Mouse (Mus musculus) neural tube, embryonic 12.5 days (tissue): Measurements from ENCODE around the gene Lrrc52. TPM values are rescaled to one million over a fixed set of nuclear protein-coding genes. Genes with fewer than 3 reads are reported as not detected.
A peak's percentile ranks its signal among the peaks of the same experiment; 100 is the strongest.

Experiments used
- ATAC-seq: fragments of 200-750 bp; cut with Nextera tagmentation; 2 replicates; pipeline ENCODE4 v1.8.0; 2017; ENCODE audit warnings: low read depth, mild to moderate bottlenecking, moderate TSS enrichment, moderate library complexity; ENCODE audit not compliant: low FRiP score
- H3K27ac ChIP-seq: fragments of 300-500 bp; sonication (generic); 2 replicates; pipeline ENCODE4 v1.5.1; 2016
- H3K27me3 ChIP-seq: fragments of 300-500 bp; sonication (generic); replicated peaks from 2 replicates; pipeline ENCODE4 v1.6.1; 2016; ENCODE audit warnings: mild to moderate bottlenecking
- H3K36me3 ChIP-seq: fragments of 300-500 bp; sonication (generic); 2 replicates; pipeline ENCODE4 v1.6.1; 2016; ENCODE audit warnings: mild to moderate bottlenecking
- H3K4me1 ChIP-seq: fragments of 300-500 bp; sonication (generic); 2 replicates; pipeline ENCODE4 v1.6.1; 2016
- H3K4me2 ChIP-seq: fragments of 300-500 bp; sonication (generic); replicated peaks from 2 replicates; pipeline ENCODE4 v1.6.1; 2016; ENCODE audit warnings: mild to moderate bottlenecking
- H3K4me3 ChIP-seq: fragments of 300-500 bp; sonication (generic); 2 replicates; pipeline ENCODE4 v1.5.1; 2016
- H3K9ac ChIP-seq: fragments of 300-500 bp; sonication (generic); 2 replicates; pipeline ENCODE4 v1.6.1; 2016; ENCODE audit warnings: mild to moderate bottlenecking
- H3K9me3 ChIP-seq: fragments of 300-500 bp; sonication (generic); 2 replicates; pipeline ENCODE4 v1.6.1; 2016; ENCODE audit warnings: mild to moderate bottlenecking
- WGBS: fragments of 180-500 bp; shearing (Covaris S2); methylation state at CpG from one replicate; pipeline ENCODE4 v1.1.7; 2016; 5-methylcytosine and 5-hydroxymethylcytosine counted together
- polyA plus RNA-seq: library from polyadenylated mRNA; unstranded; fragments of >200 nt; fragmentation: Nextera tagmentation; extraction: Ambion mirVana; gene quantifications from 2 replicates; pipeline ENCODE4 v1.2.1, GENCODE M21; 2016

Lrrc52 gene
- not detected in 2 replicates for polyA plus RNA-seq

DNA sequence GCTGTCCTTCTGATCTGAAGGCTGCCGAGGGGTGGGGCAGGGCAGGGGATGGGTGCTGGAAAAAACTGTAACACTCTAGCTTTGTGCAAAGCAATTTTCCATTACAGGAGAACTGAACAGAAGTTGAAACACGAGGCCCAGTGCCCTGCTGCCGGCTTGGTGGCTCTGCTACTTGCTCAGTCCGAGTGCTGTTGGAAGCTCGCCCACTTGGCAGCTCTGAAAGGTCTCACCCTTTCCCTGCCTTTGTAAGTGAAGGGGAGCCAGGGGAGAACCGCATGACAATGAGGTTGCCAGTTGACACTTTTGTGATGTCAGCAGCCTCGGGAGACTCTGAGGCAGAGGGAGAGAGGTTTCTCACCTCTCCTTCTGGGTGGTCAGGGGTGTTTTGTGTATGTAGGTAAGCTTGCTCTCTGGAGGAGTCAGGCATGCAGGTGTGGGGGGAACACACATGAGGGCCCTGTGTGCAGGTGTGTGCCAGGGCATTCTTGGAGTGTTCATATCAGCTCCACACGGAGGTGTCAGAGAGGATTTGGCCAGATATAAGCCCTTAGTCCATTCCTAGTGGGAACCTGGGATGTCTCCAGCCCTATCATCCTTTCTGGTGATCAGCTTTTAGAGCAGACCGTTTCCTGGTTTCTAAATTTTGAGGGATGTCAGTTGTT lies at the start of gene Lrrc52:
Gene Lrrc52, minus strand, starts transcription at position 16 of the 662 bp plus-strand sequence.
- Histone ChIP-seq H3K36me3 (no peaks in the 10 kb centered on the region), H3K9me3 (no peaks in the 10 kb centered on the region), H3K9ac (no peak within 1 kb of the TSS), H3K27me3 (no peaks in the 10 kb centered on the region), H3K4me2 (no peak within 1 kb of the TSS), H3K27ac (no peak within 1 kb of the TSS), H3K4me3 (no peak within 1 kb of the TSS), H3K4me1 (no peaks in the 10 kb centered on the region)
- no peak for ATAC-seq
- WGBS = 37% methylated on average over 9 of the region's 9 CpGs

DNA sequence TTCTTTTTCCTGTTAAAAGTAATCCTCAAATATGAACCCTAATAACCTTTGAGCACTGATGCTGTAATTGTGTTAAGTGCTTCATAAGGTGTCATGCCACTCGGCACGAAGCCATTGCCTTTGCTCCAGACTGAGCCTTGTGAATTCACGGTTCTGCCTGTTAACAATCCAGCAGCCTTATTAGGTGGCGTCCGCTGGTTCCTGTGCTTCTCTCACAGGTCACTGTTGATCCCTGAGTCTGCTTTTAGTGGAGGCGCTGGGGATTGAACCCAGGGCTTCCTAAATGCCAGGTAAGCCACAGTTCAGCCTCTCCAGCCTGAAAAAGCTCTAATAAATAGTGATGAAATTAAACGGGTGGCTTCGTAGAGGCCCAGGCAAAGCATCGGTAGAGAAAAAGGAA lies 45.0 kb upstream of the Lrrc52 start:
- Histone ChIP-seq H3K4me3 (no peak overlapping the region), H3K36me3 (no peaks in the 10 kb centered on the region), H3K9me3 (no peaks in the 10 kb centered on the region), H3K27me3 (no peaks in the 10 kb centered on the region), H3K4me1 (0 out of 2 replicates have a peak, but pooled peaks cover under 1% of the 10 kb centered on the region), H3K4me2 (no peak overlapping the region), H3K9ac (no peak overlapping the region), H3K27ac (no peak overlapping the region)
- WGBS = 87% methylated on average over 9 of the region's 9 CpGs
- ATAC-seq = no peak

DNA sequence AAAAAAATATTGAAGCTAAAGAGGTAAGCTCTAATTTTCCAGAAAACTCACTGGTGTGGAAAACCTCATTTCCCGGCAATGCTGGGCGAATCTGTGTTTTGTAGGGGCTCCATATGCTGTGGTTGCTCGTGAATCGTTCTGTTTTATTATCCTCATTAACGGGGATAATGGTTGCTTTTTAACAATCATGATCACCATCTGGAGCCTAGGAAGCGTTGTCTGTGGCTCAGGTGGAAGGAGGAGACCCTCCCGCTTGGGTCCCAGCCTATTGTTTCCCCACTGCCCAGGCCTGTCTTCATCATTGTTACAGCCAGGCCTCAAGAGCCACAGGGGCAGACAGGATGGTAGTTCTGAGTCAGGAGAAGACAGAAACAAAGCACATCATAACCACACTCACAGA lies 39.5 kb upstream of the Lrrc52 start:
- H3K9me3 ChIP-seq = no peaks in the 10 kb centered on the region
- peak overlapping the region; percentile 59; the same call in 1 of the 2 replicates for H3K27ac ChIP-seq
- H3K36me3 ChIP-seq = no peaks in the 10 kb centered on the region
- 24% methylated on average over 7 of the region's 7 CpGs for WGBS
- no peak overlapping the region for H3K4me2 ChIP-seq
- H3K4me3 ChIP-seq = no peak overlapping the region
- H3K27me3 ChIP-seq = no peaks in the 10 kb centered on the region
- ATAC-seq = peak; percentile 61
- peaks cover 10% of the 10 kb centered on the region; the same call in 1 of the 2 replicates for H3K4me1 ChIP-seq
- no peak overlapping the region for H3K9ac ChIP-seq

DNA sequence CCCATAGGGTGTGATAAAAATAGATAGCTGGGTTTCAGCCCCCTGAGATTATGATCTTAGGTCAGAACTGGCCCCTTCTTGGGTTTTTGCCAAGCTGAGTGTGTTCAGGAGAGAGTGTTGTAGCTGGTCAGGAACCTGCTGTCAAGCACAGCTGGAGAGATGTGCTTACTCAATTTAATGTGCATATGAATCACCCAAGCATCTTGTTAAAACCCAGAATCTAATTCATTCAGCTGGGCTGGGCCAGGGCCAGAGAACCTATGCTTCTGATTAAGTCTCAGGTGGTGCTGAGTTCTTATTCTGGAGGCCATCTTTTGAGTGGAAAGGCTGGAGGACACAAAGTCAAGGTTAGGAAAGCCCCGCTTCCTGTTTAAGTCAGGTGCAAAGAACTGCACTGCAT lies 38.8 kb upstream of the Lrrc52 start:
- H3K4me2 ChIP-seq = no peak overlapping the region
- 74% methylated on average over 1 of the region's 1 CpGs for WGBS
- ATAC-seq = peak; percentile 49
- H3K9me3 ChIP-seq = no peaks in the 10 kb centered on the region
- H3K9ac ChIP-seq = no peak overlapping the region
- no peak overlapping the region for H3K4me3 ChIP-seq
- no peak overlapping the region for H3K27ac ChIP-seq
- peaks cover 10% of the 10 kb centered on the region; the same call in 1 of the 2 replicates for H3K4me1 ChIP-seq
- no peaks in the 10 kb centered on the region for H3K27me3 ChIP-seq
- no peaks in the 10 kb centered on the region for H3K36me3 ChIP-seq

DNA sequence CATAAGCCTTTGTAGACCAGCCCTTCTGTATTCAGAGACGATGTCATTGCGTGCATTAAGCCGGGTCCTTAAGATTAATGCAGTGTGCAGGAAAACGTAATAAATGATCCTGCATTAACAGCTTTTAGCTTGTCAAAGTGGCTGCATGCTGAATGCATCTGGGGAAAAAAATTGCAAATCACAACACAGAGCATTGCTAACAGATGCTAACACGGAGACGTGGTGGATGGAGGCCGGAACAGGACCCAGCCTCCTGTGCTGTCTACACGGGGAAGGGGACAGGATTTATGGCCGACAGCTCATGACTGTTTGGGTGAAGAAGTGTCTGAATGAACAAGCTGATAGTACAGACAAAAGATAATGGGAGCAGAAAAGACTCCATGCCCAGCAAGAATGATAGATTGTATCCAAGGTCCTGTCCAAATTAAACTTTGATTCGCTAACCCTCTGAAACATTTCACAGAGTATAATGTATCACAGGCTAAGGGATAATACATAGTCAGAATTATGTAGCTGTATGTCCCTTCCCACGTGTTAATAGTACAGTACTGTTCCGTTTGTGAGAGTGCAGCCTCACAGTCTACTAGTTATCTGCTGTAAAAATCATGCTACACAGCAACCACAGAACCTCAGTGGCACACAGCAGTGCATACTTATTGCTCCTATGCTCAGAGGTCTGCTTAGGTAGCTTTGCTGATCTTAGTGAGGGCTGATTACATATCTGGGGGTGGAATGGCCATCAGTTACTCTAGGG lies 32.7 kb upstream of the Lrrc52 start:
- Histone ChIP-seq H3K4me3 (no peak overlapping the region), H3K27ac (0 out of 2 replicates have a peak overlapping the region, but pooled peaks have one; percentile 12), H3K9me3 (no peaks in the 10 kb centered on the region), H3K4me1 (peaks cover 16% of the 10 kb centered on the region), H3K36me3 (no peaks in the 10 kb centered on the region), H3K4me2 (no peak overlapping the region; the same call in 1 of the 2 replicates), H3K9ac (no peak overlapping the region), H3K27me3 (no peaks in the 10 kb centered on the region)
- peak; percentile 82 for ATAC-seq
- 43% methylated on average over 12 of the region's 12 CpGs for WGBS

DNA sequence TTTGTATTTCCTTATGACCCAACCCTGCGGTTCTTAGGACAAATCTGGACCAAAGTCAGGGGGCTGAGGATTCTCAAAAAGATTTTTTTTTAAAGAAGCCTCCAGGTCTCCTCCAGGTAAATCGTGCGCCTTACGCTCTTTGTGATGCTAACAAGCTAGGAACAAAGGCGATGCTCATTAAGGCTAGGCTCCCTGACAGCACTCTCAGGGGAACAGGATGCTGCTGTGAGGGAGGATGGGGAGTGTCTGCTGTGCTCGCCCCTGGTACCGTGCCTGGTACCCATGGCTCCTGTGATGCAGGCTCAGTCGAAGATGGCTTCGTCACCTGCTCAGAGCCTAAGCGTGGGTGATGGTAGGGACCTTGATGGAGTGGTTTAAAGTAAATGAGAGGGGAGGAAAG lies 31.4 kb upstream of the Lrrc52 start:
- Histone ChIP-seq H3K4me2 (no peak overlapping the region; the same call in 1 of the 2 replicates), H3K4me3 (no peak overlapping the region), H3K27me3 (no peaks in the 10 kb centered on the region), H3K36me3 (no peaks in the 10 kb centered on the region), H3K9ac (no peak overlapping the region), H3K9me3 (no peaks in the 10 kb centered on the region), H3K27ac (no peak overlapping the region), H3K4me1 (peaks cover 16% of the 10 kb centered on the region)
- WGBS = 23% methylated on average over 10 of the region's 10 CpGs
- ATAC-seq = peak; percentile 45

DNA sequence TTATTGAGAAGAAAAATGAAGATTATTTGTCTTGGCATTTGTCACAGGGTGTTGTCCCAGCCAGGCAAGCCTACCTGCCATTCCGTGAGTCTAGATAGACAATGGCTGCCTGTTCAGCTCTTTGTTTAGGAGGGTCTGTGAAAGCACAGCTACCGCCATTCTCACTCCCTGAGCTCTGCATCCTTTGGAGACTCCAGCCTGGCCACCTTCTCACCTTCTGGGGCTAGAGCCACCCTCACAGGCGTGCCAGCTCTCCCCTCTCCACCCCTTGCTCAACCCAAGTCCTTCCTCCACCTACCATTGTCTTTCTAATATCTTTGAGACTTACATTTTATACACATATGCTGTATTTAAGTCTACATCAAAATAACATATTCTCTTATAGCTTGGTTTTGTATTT lies 31.0 kb upstream of the Lrrc52 start:
- no peaks in the 10 kb centered on the region for H3K36me3 ChIP-seq
- H3K27me3 ChIP-seq = no peaks in the 10 kb centered on the region
- WGBS = 44% methylated on average over 3 of the region's 3 CpGs

DNA sequence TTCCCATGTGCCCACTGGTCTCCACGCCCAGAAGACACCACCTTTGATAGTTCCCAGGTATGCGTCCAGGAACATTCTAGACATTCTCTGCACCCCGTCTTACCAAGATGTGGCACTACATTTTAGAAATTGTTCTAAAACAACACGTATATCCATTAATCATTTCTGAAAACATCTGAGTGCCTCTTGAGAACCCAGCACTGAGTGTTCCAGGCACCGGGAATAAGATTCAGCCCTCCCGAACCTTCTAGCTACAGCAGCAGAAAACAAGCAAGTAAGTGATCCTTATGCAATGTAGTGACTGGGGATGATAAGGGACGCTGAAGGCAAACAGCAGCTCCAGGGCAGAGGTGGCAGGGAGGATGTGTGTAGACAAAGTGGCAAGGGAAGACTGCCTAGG lies 24.9 kb upstream of the Lrrc52 start:
- WGBS = 89% methylated on average over 7 of the region's 7 CpGs
- Histone ChIP-seq H3K4me2 (no peak overlapping the region), H3K9ac (no peak overlapping the region)

More for the DNA sequence above, 31.0 kb upstream of the Lrrc52 start:
- Histone ChIP-seq H3K4me3 (no peak overlapping the region), H3K4me1 (peaks cover 16% of the 10 kb centered on the region), H3K9me3 (no peaks in the 10 kb centered on the region), H3K4me2 (no peak overlapping the region), H3K27ac (no peak overlapping the region), H3K9ac (no peak overlapping the region)
- no peak for ATAC-seq

DNA sequence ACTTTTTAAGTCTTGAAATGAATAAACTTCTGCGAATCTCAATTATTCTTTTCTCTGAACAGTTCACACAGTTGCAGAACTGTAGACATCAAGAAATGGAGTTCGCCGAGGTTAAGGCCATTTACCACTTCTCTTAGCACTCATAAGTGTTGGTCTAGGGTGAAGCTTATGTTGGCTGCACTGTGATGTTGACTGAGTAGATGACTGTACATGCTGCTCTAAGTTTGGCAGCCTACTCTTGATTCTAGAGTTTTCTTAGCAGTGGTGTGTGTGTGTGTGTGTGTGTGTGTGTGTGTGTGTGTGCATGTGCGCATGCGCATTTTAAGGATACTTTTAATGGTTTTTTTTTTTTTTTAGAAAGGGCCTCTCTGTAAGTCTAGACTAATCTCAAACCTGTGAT lies 21.4 kb upstream of the Lrrc52 start:
- no peaks in the 10 kb centered on the region for H3K27me3 ChIP-seq
- no peaks in the 10 kb centered on the region for H3K36me3 ChIP-seq
- H3K4me1 ChIP-seq = no peaks in the 10 kb centered on the region
- ATAC-seq = no peak
- H3K9me3 ChIP-seq = no peaks in the 10 kb centered on the region
- no peak overlapping the region for H3K9ac ChIP-seq
- H3K27ac ChIP-seq = no peak overlapping the region
- no peak overlapping the region for H3K4me2 ChIP-seq
- WGBS = 90% methylated on average over 5 of the region's 5 CpGs
- no peak overlapping the region for H3K4me3 ChIP-seq

More for the DNA sequence above, 24.9 kb upstream of the Lrrc52 start:
- H3K27me3 ChIP-seq = no peaks in the 10 kb centered on the region
- no peaks in the 10 kb centered on the region for H3K36me3 ChIP-seq
- no peak overlapping the region for H3K4me3 ChIP-seq
- no peaks in the 10 kb centered on the region for H3K4me1 ChIP-seq
- no peak overlapping the region for H3K27ac ChIP-seq
- no peak for ATAC-seq
- no peaks in the 10 kb centered on the region for H3K9me3 ChIP-seq

DNA sequence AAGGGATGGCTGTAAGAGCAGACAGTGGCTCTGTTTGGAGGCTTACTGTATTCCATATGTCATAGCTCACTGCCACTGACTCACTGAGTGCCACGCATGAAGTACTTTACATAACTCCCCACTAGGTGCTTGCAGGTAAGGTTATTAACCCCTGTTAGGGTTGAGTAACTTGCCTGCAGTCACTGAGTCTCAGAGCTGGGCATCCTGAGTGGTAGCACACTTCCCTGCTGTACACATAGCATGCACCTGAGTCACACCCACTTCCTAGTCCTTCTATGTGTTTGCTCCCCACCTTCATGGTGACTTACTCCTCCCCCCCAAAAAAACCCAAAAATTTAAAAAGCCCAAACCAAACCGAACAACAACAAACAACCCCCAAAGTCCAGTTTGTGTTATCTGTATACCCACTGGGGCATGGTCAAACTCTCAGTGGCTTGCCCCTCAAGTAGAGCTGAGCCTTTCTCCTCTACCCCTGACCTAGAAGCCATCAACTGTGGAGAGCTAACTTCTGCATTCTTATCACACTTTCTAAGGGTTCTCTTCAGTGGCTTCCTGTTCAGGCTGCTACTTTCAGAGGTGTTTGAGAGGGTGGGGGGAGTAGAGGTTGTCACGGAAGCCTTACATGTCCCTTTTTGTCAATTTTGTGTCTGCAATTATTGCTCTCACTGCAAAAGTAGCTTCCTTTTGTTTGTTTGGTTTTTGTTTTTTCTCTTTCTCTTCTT lies 20.5 kb upstream of the Lrrc52 start:
- no peak for ATAC-seq

DNA sequence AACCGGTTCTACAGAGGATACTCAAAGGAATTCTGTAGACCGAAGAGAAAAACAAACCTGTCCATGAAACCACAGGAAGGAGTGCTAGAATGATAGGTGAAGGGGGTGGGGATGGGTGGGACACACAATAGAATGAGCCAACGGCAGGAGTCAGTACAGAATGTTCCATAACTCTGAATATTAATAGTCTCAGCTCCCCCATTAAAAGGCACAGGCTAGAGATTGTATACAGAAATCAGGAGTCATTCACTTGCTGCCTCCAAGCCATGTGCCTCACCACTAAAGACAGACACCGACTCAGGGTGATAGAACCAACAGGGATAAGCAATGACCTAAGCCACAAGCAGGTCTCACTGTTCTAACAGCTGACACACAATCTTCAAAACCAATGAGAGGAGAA lies 16.3 kb upstream of the Lrrc52 start:
- H3K4me3 ChIP-seq = no peak overlapping the region
- no peak overlapping the region for H3K9ac ChIP-seq
- H3K27ac ChIP-seq = no peak overlapping the region
- no peaks in the 10 kb centered on the region for H3K9me3 ChIP-seq
- H3K36me3 ChIP-seq = no peaks in the 10 kb centered on the region
- H3K4me1 ChIP-seq = no peaks in the 10 kb centered on the region
- no peak for ATAC-seq
- H3K27me3 ChIP-seq = no peaks in the 10 kb centered on the region
- no peak overlapping the region for H3K4me2 ChIP-seq
- 88% methylated on average over 4 of the region's 4 CpGs for WGBS

More for the DNA sequence above, 20.5 kb upstream of the Lrrc52 start:
- Histone ChIP-seq H3K9ac (no peak overlapping the region), H3K36me3 (no peaks in the 10 kb centered on the region), H3K4me2 (no peak overlapping the region), H3K4me1 (no peaks in the 10 kb centered on the region), H3K27me3 (no peaks in the 10 kb centered on the region), H3K4me3 (no peak overlapping the region), H3K9me3 (no peaks in the 10 kb centered on the region), H3K27ac (no peak overlapping the region)
- WGBS = 88% methylated on average over 3 of the region's 3 CpGs

DNA sequence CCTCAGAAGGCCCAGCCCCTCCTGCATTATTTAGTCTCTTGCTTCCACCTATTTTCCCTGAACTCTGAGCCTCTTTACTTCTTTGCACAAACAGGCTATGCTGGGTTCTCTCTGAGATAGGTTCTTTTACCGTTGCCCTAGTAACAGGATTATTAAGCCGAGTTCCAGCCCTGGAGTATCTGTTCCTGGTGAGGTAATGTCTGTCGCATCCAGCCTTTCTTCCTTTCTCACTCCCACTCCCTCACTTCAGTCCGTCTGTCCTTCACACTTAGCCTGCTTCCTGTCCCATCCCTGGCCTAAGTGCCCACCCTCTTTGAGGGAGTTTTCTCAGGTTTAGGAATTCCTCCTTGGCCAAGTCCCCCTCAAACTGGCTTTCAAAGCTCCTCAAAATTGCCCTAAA lies 7.0 kb upstream of the Lrrc52 start:
- Histone ChIP-seq H3K9me3 (no peaks in the 10 kb centered on the region), H3K4me3 (no peak overlapping the region), H3K9ac (no peak overlapping the region), H3K36me3 (no peaks in the 10 kb centered on the region), H3K4me2 (no peak overlapping the region), H3K27ac (no peak overlapping the region), H3K27me3 (no peaks in the 10 kb centered on the region), H3K4me1 (no peaks in the 10 kb centered on the region)
- 50% methylated on average over 4 of the region's 4 CpGs for WGBS
- ATAC-seq = no peak
